Mouse (Mus musculus): ENCODE results near the gene Fbxw9. TPM values are rescaled to one million over a fixed set of nuclear protein-coding genes. Genes with fewer than 3 reads are reported as not detected.

Fbxw9 gene
- polyA plus RNA-seq, 1 experiment from 2014 or later, result 18.8 TPM

GRCm38 (mm10) chr8:85037681-85038531 is 21.9 kb upstream of the Fbxw9 start:
- WGBS, result under 1% methylated on average over 56 of the region's 57 CpGs
- Histone ChIP-seq H3K9ac (peak overlapping the region; percentile 95), H3K27me3 (replicated peaks) (no peaks in the 10 kb centered on the region), H3K36me3 (peaks cover 42% of the 10 kb centered on the region), H3K27ac (ENCODE audit: poor library complexity, severe bottlenecking) (peak overlapping the region; percentile 99), H3K4me3 (peak overlapping the region; percentile 92), H3K4me2 (peak overlapping the region; percentile 91), H3K9me3 (replicated peaks) (no peaks in the 10 kb centered on the region), H3K4me1 (replicated peaks) (peaks cover 24% of the 10 kb centered on the region)
- ATAC-seq (ENCODE audit: insufficient number of reproducible peaks, low FRiP score), result no peak; the same call in 1 of the 2 replicates

- H3K36me3 ChIP-seq, result peaks cover 88% of the 10 kb centered on the region
- no peak overlapping the region for H3K9ac ChIP-seq
- no peak overlapping the region for H3K4me3 ChIP-seq
- peaks cover under 1% of the 10 kb centered on the region for H3K4me1 ChIP-seq (replicated peaks)
- H3K27ac ChIP-seq (ENCODE audit: poor library complexity, severe bottlenecking), result no peak overlapping the region
- H3K4me2 ChIP-seq, result no peak overlapping the region
- H3K9me3 ChIP-seq (replicated peaks), result no peaks in the 10 kb centered on the region
- no peaks in the 10 kb centered on the region for H3K27me3 ChIP-seq (replicated peaks)
- no peak for ATAC-seq (ENCODE audit: insufficient number of reproducible peaks, low FRiP score)
- 87% methylated on average over 6 of the region's 6 CpGs for WGBS
These were observed 16.2 kb upstream of the Fbxw9 start for GRCm38 (mm10) chr8:85043619-85044018.

GRCm38 (mm10) chr8:85057367-85057766 is 2.5 kb upstream of the Fbxw9 start:
- no peak overlapping the region for H3K9ac ChIP-seq
- H3K9me3 ChIP-seq (replicated peaks), result no peaks in the 10 kb centered on the region
- H3K4me2 ChIP-seq, result no peak overlapping the region
- peaks cover 56% of the 10 kb centered on the region for H3K36me3 ChIP-seq
- no peak for ATAC-seq (ENCODE audit: insufficient number of reproducible peaks, low FRiP score)
- peaks cover 8% of the 10 kb centered on the region; the same call in 1 of the 2 replicates for H3K4me1 ChIP-seq (replicated peaks)
- H3K27me3 ChIP-seq (replicated peaks), result no peaks in the 10 kb centered on the region
- H3K27ac ChIP-seq (ENCODE audit: poor library complexity, severe bottlenecking), result no peak overlapping the region
- WGBS, result 85% methylated on average over 7 of the region's 7 CpGs
- H3K4me3 ChIP-seq, result no peak overlapping the region

GRCm38 (mm10) chr8:85062603-85063002 is 2.7 kb downstream of the Fbxw9 start:
- H3K27ac ChIP-seq (ENCODE audit: poor library complexity, severe bottlenecking), result no peak overlapping the region
- H3K4me3 ChIP-seq, result no peak overlapping the region
- no peaks in the 10 kb centered on the region for H3K27me3 ChIP-seq (replicated peaks)
- H3K9me3 ChIP-seq (replicated peaks), result no peaks in the 10 kb centered on the region
- peaks cover 34% of the 10 kb centered on the region for H3K36me3 ChIP-seq
- H3K4me1 ChIP-seq (replicated peaks), result peaks cover 8% of the 10 kb centered on the region; the same call in 1 of the 2 replicates
- ATAC-seq (ENCODE audit: insufficient number of reproducible peaks, low FRiP score), result no peak
- no peak overlapping the region for H3K4me2 ChIP-seq
- 92% methylated on average over 4 of the region's 4 CpGs for WGBS
- H3K9ac ChIP-seq, result no peak overlapping the region

- H3K4me2 ChIP-seq, result no peak overlapping the region
- 43% methylated on average over 2 of the region's 2 CpGs for WGBS
- H3K27me3 ChIP-seq (replicated peaks), result no peaks in the 10 kb centered on the region
- no peak overlapping the region for H3K4me3 ChIP-seq
- no peak overlapping the region for H3K9ac ChIP-seq
- H3K27ac ChIP-seq (ENCODE audit: poor library complexity, severe bottlenecking), result no peak overlapping the region
- peaks cover 34% of the 10 kb centered on the region for H3K36me3 ChIP-seq
- ATAC-seq (ENCODE audit: insufficient number of reproducible peaks, low FRiP score), result no peak
- peaks cover 8% of the 10 kb centered on the region; the same call in 1 of the 2 replicates for H3K4me1 ChIP-seq (replicated peaks)
- no peaks in the 10 kb centered on the region for H3K9me3 ChIP-seq (replicated peaks)
These were observed 5.4 kb downstream of the Fbxw9 start for GRCm38 (mm10) chr8:85065213-85065612.

- Histone ChIP-seq H3K9ac (no peak overlapping the region), H3K27me3 (replicated peaks) (no peaks in the 10 kb centered on the region), H3K4me2 (no peak overlapping the region), H3K4me1 (replicated peaks) (peaks cover 6% of the 10 kb centered on the region), H3K4me3 (no peak overlapping the region), H3K27ac (ENCODE audit: poor library complexity, severe bottlenecking) (no peak overlapping the region), H3K9me3 (replicated peaks) (no peaks in the 10 kb centered on the region), H3K36me3 (peaks cover 29% of the 10 kb centered on the region)
- 82% methylated on average over 2 of the region's 2 CpGs for WGBS
- ATAC-seq (ENCODE audit: insufficient number of reproducible peaks, low FRiP score), result no peak
These were observed 7.3 kb downstream of the Fbxw9 start for GRCm38 (mm10) chr8:85067155-85067554.

GRCm38 (mm10) chr8:85067982-85068381 is 8.1 kb downstream of the Fbxw9 start, which contains the start of gene Gm5741:
Gm5741 (minus strand) TSS chr8:85067982.
- Histone ChIP-seq H3K9ac (no peak within 1 kb of the TSS), H3K27ac (ENCODE audit: poor library complexity, severe bottlenecking) (no peak within 1 kb of the TSS)
- no peak for ATAC-seq (ENCODE audit: insufficient number of reproducible peaks, low FRiP score)

GRCm38 (mm10) chr8:85071041-85071440 is 11.2 kb downstream of the Fbxw9 start:
- peaks cover 15% of the 10 kb centered on the region for H3K4me1 ChIP-seq (replicated peaks)
- peaks cover 44% of the 10 kb centered on the region for H3K36me3 ChIP-seq
- H3K9ac ChIP-seq, result no peak overlapping the region
- no peak for ATAC-seq (ENCODE audit: insufficient number of reproducible peaks, low FRiP score)
- 87% methylated on average over 5 of the region's 5 CpGs for WGBS
- no peaks in the 10 kb centered on the region for H3K27me3 ChIP-seq (replicated peaks)
- no peaks in the 10 kb centered on the region for H3K9me3 ChIP-seq (replicated peaks)
- H3K4me3 ChIP-seq, result peak overlapping the region; percentile 96
- 0 out of 2 replicates have a peak overlapping the region, but pooled peaks have one; percentile 96 for H3K27ac ChIP-seq (ENCODE audit: poor library complexity, severe bottlenecking)
- H3K4me2 ChIP-seq, result peak overlapping the region; percentile 86

More at GRCm38 (mm10) chr8:85067982-85068381, 8.1 kb downstream of the Fbxw9 start, which contains the start of gene Gm5741:
- Histone ChIP-seq H3K36me3 (peaks cover 24% of the 10 kb centered on the region), H3K4me3 (no peak within 1 kb of the TSS), H3K9me3 (replicated peaks) (no peaks in the 10 kb centered on the region), H3K4me1 (replicated peaks) (peaks cover 14% of the 10 kb centered on the region), H3K27me3 (replicated peaks) (no peaks in the 10 kb centered on the region), H3K4me2 (no peak within 1 kb of the TSS)

GRCm38 (mm10) chr8:85071514-85072281 is 11.8 kb downstream of the Fbxw9 start, which contains the start of gene Dhps:
Dhps (plus strand) TSS chr8:85071757.
- Histone ChIP-seq H3K9ac (peak within 1 kb of the TSS; percentile 92), H3K27ac (ENCODE audit: poor library complexity, severe bottlenecking) (peak within 1 kb of the TSS; percentile 96), H3K4me3 (peak within 1 kb of the TSS; percentile 96), H3K36me3 (peaks cover 44% of the 10 kb centered on the region), H3K4me1 (replicated peaks) (peaks cover 15% of the 10 kb centered on the region), H3K4me2 (peak within 1 kb of the TSS; percentile 86), H3K27me3 (replicated peaks) (no peaks in the 10 kb centered on the region), H3K9me3 (replicated peaks) (no peaks in the 10 kb centered on the region)
- peak; percentile 89 for ATAC-seq (ENCODE audit: insufficient number of reproducible peaks, low FRiP score)
- WGBS, result under 1% methylated on average over 68 of the region's 68 CpGs

- no peak for ATAC-seq (ENCODE audit: insufficient number of reproducible peaks, low FRiP score)
- H3K36me3 ChIP-seq, result peaks cover 38% of the 10 kb centered on the region
- H3K27ac ChIP-seq (ENCODE audit: poor library complexity, severe bottlenecking), result peak overlapping the region; percentile 96
- no peaks in the 10 kb centered on the region for H3K9me3 ChIP-seq (replicated peaks)
- peaks cover 15% of the 10 kb centered on the region for H3K4me1 ChIP-seq (replicated peaks)
- WGBS, result 34% methylated on average over 9 of the region's 9 CpGs
- H3K4me3 ChIP-seq, result peak overlapping the region; percentile 96
- H3K4me2 ChIP-seq, result peak overlapping the region; percentile 86
- peak overlapping the region; percentile 92 for H3K9ac ChIP-seq
- H3K27me3 ChIP-seq (replicated peaks), result no peaks in the 10 kb centered on the region
These were observed 12.6 kb downstream of the Fbxw9 start for GRCm38 (mm10) chr8:85072364-85072929.
